ENCODE assay signal across 8 mouse cellular contexts in genomic region chr4:134745900-134746661, GRCm38 (mm10). TPM values are rescaled to one million over a fixed set of nuclear protein-coding genes. Genes with fewer than 3 reads are reported as not detected.
DNase-seq lines count a peak whose midpoint lies in the region; ATAC-seq and TF ChIP-seq lines count a peak whose summit lies in the region.

No protein-coding gene starts in this region.

- DNase-seq in hindbrain, postnatal 0 days (ENCODE audit: low spot score) = no peak
- no peak for DNase-seq in hindbrain, embryonic 11.5 days (ENCODE audit: low spot score)
- DNase-seq in MEL (ENCODE audit: low read depth, low spot score) = peak; percentile 28
- DNase-seq in liver, embryonic 13.5 days = no peak
- no peak for DNase-seq in Muller cell, postnatal 12 days (ENCODE audit: inconsistent ontology term)
- DNase-seq in neural tube, embryonic 10.5 days (ENCODE audit: extremely low spot score, low spot score) = no peak
- DNase-seq in embryo, embryonic 10 days (ENCODE audit: low spot score) = no peak

- no peaks in the 10 kb centered on the region for H3K36me3 ChIP-seq in hindbrain, postnatal 0 days (ENCODE audit: insufficient read depth, low read length)
- H3K36me3 ChIP-seq in hindbrain, embryonic 11.5 days (ENCODE audit: control insufficient read depth, insufficient read depth, low read length) = no peaks in the 10 kb centered on the region
- H3K36me3 ChIP-seq in MEL (ENCODE audit: control insufficient read depth in 1 of 2, insufficient read depth in 2 of 2, low read length in 2 of 2) = peaks cover 3 to 4% of the 10 kb centered on the region in 2 experiments; a peak in 3 of 4 replicates
- H3K36me3 ChIP-seq in embryonic facial prominence, embryonic 15.5 days = peaks cover 42% of the 10 kb centered on the region
- peaks cover 90% of the 10 kb centered on the region for H3K36me3 ChIP-seq in liver, embryonic 13.5 days

- H3K4me2 ChIP-seq in hindbrain, postnatal 0 days (ENCODE audit: low read depth, low read length) = no peak overlapping the region
- H3K4me2 ChIP-seq in hindbrain, embryonic 11.5 days (replicated peaks; ENCODE audit: low read depth, low read length) = no peak overlapping the region
- H3K4me2 ChIP-seq in embryonic facial prominence, embryonic 15.5 days (replicated peaks) = no peak overlapping the region
- H3K4me2 ChIP-seq in liver, embryonic 13.5 days = no peak overlapping the region

- TF ChIP-seq POLR2A in MEL (IDR thresholded peaks at IDR 0.05; ENCODE audit: control insufficient read depth in 1 of 2, insufficient read depth in 1 of 2, low read depth in 1 of 2, low read length in 2 of 2, poor library complexity in 1 of 2) = no peak

- no peak overlapping the region for H3K4me3 ChIP-seq in hindbrain, postnatal 0 days (ENCODE audit: low read length)
- H3K4me3 ChIP-seq in hindbrain, embryonic 11.5 days (ENCODE audit: low read depth, low read length) = no peak overlapping the region
- no peak overlapping the region for H3K4me3 ChIP-seq in MEL (ENCODE audit: control insufficient read depth in 1 of 2, insufficient read depth in 1 of 2, low read depth in 2 of 2, low read length in 2 of 2)
- no peak overlapping the region for H3K4me3 ChIP-seq in embryonic facial prominence, embryonic 15.5 days (replicated peaks)
- H3K4me3 ChIP-seq in liver, embryonic 13.5 days (replicated peaks) = no peak overlapping the region

- peak; percentile 42 for TF ChIP-seq CTCF in hindbrain, postnatal 0 days (IDR thresholded peaks at IDR 0.05; ENCODE audit: low read depth)
- peak; percentile 38 to 58 (median 50) for TF ChIP-seq CTCF in MEL (IDR thresholded peaks at IDR 0.05 in 2 of 3, conservative IDR thresholded peaks at IDR 0.05 in 1 of 3; ENCODE audit: control insufficient read depth in 1 of 3, insufficient read depth in 1 of 3, low read depth in 2 of 3, low read length in 3 of 3, poor library complexity in 1 of 3, severe bottlenecking in 1 of 3)

- WGBS in hindbrain, postnatal 0 days = 77% methylated on average over 16 of the region's 16 CpGs
- WGBS in hindbrain, embryonic 11.5 days = 84% methylated on average over 16 of the region's 16 CpGs
- WGBS in embryonic facial prominence, embryonic 15.5 days = 80% methylated on average over 16 of the region's 16 CpGs
- 67% methylated on average over 16 of the region's 16 CpGs for WGBS in liver, embryonic 13.5 days (ENCODE audit: insufficient replicate concordance)

- H3K27me3 ChIP-seq in hindbrain, postnatal 0 days (ENCODE audit: insufficient read depth, low read length) = 0 out of 2 replicates have a peak, but pooled peaks cover 3% of the 10 kb centered on the region
- H3K27me3 ChIP-seq in hindbrain, embryonic 11.5 days (ENCODE audit: control insufficient read depth, insufficient read depth, low read length) = no peaks in the 10 kb centered on the region
- no peaks in the 10 kb centered on the region for H3K27me3 ChIP-seq in MEL (ENCODE audit: control insufficient read depth in 1 of 2, insufficient read depth in 2 of 2, low read length in 2 of 2)
- H3K27me3 ChIP-seq in embryonic facial prominence, embryonic 15.5 days = no peaks in the 10 kb centered on the region
- H3K27me3 ChIP-seq in liver, embryonic 13.5 days = no peaks in the 10 kb centered on the region

- no peak; the same call in 1 of the 2 replicates for TF ChIP-seq RAD21 in MEL (IDR thresholded peaks at IDR 0.05; ENCODE audit: low read depth, low read length)

- H3K27ac ChIP-seq in hindbrain, postnatal 0 days = no peak overlapping the region
- H3K27ac ChIP-seq in hindbrain, embryonic 11.5 days (ENCODE audit: low read depth, low read length) = no peak overlapping the region
- H3K27ac ChIP-seq in MEL (ENCODE audit: control insufficient read depth, low read depth, low read length) = no peak overlapping the region
- 0 out of 2 replicates have a peak overlapping the region, but pooled peaks have one; percentile 17 for H3K27ac ChIP-seq in embryonic facial prominence, embryonic 15.5 days (replicated peaks)
- 0 out of 2 replicates have a peak overlapping the region, but pooled peaks have one; percentile 13 for H3K27ac ChIP-seq in liver, embryonic 13.5 days

- no peak overlapping the region for H3K9ac ChIP-seq in hindbrain, postnatal 0 days (replicated peaks; ENCODE audit: low read length)
- H3K9ac ChIP-seq in hindbrain, embryonic 11.5 days (ENCODE audit: low read depth, low read length) = no peak overlapping the region
- no peak overlapping the region for H3K9ac ChIP-seq in MEL (ENCODE audit: control insufficient read depth, low read depth, low read length, poor library complexity, severe bottlenecking)
- H3K9ac ChIP-seq in embryonic facial prominence, embryonic 15.5 days = no peak overlapping the region
- no peak overlapping the region for H3K9ac ChIP-seq in liver, embryonic 13.5 days

- ATAC-seq in hindbrain, postnatal 0 days = no peak
- ATAC-seq in hindbrain, embryonic 11.5 days (ENCODE audit: low FRiP score) = no peak
- no peak for ATAC-seq in embryonic facial prominence, embryonic 15.5 days (ENCODE audit: insufficient number of reproducible peaks, low FRiP score, low TSS enrichment, low read depth)
- ATAC-seq in liver, embryonic 13.5 days (ENCODE audit: low read depth) = no peak

- no peak for TF ChIP-seq EP300 in MEL (IDR thresholded peaks at IDR 0.05; ENCODE audit: low read depth in 1 of 2, low read length in 2 of 2)

- H3K4me1 ChIP-seq in hindbrain, postnatal 0 days (ENCODE audit: insufficient read depth, low read length) = 0 out of 2 replicates have a peak, but pooled peaks cover 6% of the 10 kb centered on the region
- peaks cover 5% of the 10 kb centered on the region for H3K4me1 ChIP-seq in hindbrain, embryonic 11.5 days (replicated peaks; ENCODE audit: control insufficient read depth, insufficient read depth, low read length)
- H3K4me1 ChIP-seq in MEL (ENCODE audit: control insufficient read depth in 1 of 2, insufficient read depth in 2 of 2, low read length in 2 of 2) = peaks cover 2 to 9% of the 10 kb centered on the region in 2 experiments; a peak in 3 of 4 replicates
- peaks cover 42% of the 10 kb centered on the region for H3K4me1 ChIP-seq in embryonic facial prominence, embryonic 15.5 days
- peaks cover 49% of the 10 kb centered on the region for H3K4me1 ChIP-seq in liver, embryonic 13.5 days (replicated peaks)

- no peaks in the 10 kb centered on the region for H3K9me3 ChIP-seq in hindbrain, postnatal 0 days (ENCODE audit: low read length)
- H3K9me3 ChIP-seq in hindbrain, embryonic 11.5 days (ENCODE audit: control insufficient read depth, low read length) = no peaks in the 10 kb centered on the region
- no peaks in the 10 kb centered on the region for H3K9me3 ChIP-seq in MEL (replicated peaks; ENCODE audit: insufficient read depth, low read length)
- no peaks in the 10 kb centered on the region for H3K9me3 ChIP-seq in embryonic facial prominence, embryonic 15.5 days (replicated peaks)
- H3K9me3 ChIP-seq in liver, embryonic 13.5 days (replicated peaks) = no peaks in the 10 kb centered on the region

- H3K79me2 ChIP-seq in MEL (ENCODE audit: control insufficient read depth, insufficient read depth, low read length, poor library complexity) = no peaks in the 10 kb centered on the region

TF ChIP-seq in MEL, 35 proteins besides CTCF, POLR2A, EP300 and RAD21:
- TF ChIP-seq ZMIZ1 (IDR thresholded peaks at IDR 0.05; ENCODE audit: low read depth, low read length) (no peak), SMC3 (IDR thresholded peaks at IDR 0.05; ENCODE audit: low read depth, low read length) (peak; percentile 28; the same call in 1 of the 2 replicates)

RNA-seq across cellular contexts. Expression of gene Ldlrap1, which starts 21.7 kb away (rescaled TPM):
- 2.6 and 3.1 TPM in 2 replicates for total RNA-seq in hindbrain, postnatal 0 days (2014; rRNA removed)
- 2.7 and 2.9 TPM in 2 replicates for polyA plus RNA-seq in hindbrain, postnatal 0 days (2015; fragmentation: Nextera tagmentation; extraction: Ambion mirVana)
- 4.3 and 5.6 TPM in 2 replicates for polyA plus RNA-seq in hindbrain, embryonic 11.5 days (2014; fragmentation: Nextera tagmentation; extraction: Ambion mirVana)
- total RNA-seq in MEL (2012; rRNA removed) = 16.6 and 24.8 TPM in 2 replicates
- polyA plus RNA-seq in MEL (2012; ENCODE audit: insufficient read depth in 1 of 2, insufficient read length in 2 of 2, low read depth in 1 of 2, low replicate concordance in 2 of 2, missing spikeins in 1 of 2) = 10 to 100 TPM in 1 of 2 experiments, not detected in 1; 23.7 TPM
- polyA plus RNA-seq in embryonic facial prominence, embryonic 15.5 days (2015; fragmentation: Nextera tagmentation; extraction: Ambion mirVana) = 36.7 and 37.6 TPM in 2 replicates
- polyA plus RNA-seq in liver, embryonic 13.5 days (2015; fragmentation: Nextera tagmentation; extraction: Ambion mirVana) = 20.3 and 23.1 TPM in 2 replicates

RNA-seq across cellular contexts. Expression of gene Man1c1, which starts 42.0 kb away (rescaled TPM):
- total RNA-seq in hindbrain, postnatal 0 days (2014; rRNA removed) = 36.1 and 40.5 TPM in 2 replicates
- 5.8 and 7.1 TPM in 2 replicates for polyA plus RNA-seq in hindbrain, postnatal 0 days (2015; fragmentation: Nextera tagmentation; extraction: Ambion mirVana)
- polyA plus RNA-seq in hindbrain, embryonic 11.5 days (2014; fragmentation: Nextera tagmentation; extraction: Ambion mirVana) = 3.8 and 5.3 TPM in 2 replicates
- 1.6 and 1.9 TPM in 2 replicates for total RNA-seq in MEL (2012; rRNA removed)
- polyA plus RNA-seq in MEL (2012; ENCODE audit: insufficient read depth in 1 of 2, insufficient read length in 2 of 2, low read depth in 1 of 2, low replicate concordance in 2 of 2, missing spikeins in 1 of 2) = 1 to 10 TPM in 1 of 2 experiments, not detected in 1; 5.2 TPM
- polyA plus RNA-seq in embryonic facial prominence, embryonic 15.5 days (2015; fragmentation: Nextera tagmentation; extraction: Ambion mirVana) = 5.0 and 5.6 TPM in 2 replicates
- polyA plus RNA-seq in liver, embryonic 13.5 days (2015; fragmentation: Nextera tagmentation; extraction: Ambion mirVana) = 1.2 and 1.3 TPM in 2 replicates

Comparison
In these comparisons a context has a peak if more than half of its experiments do, and no peak if none do; other contexts are left out.
1. H3K27ac ChIP-seq: peak in embryonic facial prominence, embryonic 15.5 days (single experiment) and liver, embryonic 13.5 days (single experiment); none in hindbrain, postnatal 0 days (single experiment), hindbrain, embryonic 11.5 days (single experiment) and MEL (single experiment).